Mouse (Mus musculus) CD4-positive naive resting alpha-beta T cell, adult 76 days (primary cell): ENCODE results near the gene Wdr18. TPM values are rescaled to one million over a fixed set of nuclear protein-coding genes. Genes with fewer than 3 reads are reported as not detected.

Experiments used
- total RNA-seq: library from RNA; stranded (reverse); gene quantifications from one replicate; pipeline ENCODE4 v1.2.4, GENCODE M21; 2023

Wdr18 gene
- total RNA-seq, result 61.8 TPM

DNA sequence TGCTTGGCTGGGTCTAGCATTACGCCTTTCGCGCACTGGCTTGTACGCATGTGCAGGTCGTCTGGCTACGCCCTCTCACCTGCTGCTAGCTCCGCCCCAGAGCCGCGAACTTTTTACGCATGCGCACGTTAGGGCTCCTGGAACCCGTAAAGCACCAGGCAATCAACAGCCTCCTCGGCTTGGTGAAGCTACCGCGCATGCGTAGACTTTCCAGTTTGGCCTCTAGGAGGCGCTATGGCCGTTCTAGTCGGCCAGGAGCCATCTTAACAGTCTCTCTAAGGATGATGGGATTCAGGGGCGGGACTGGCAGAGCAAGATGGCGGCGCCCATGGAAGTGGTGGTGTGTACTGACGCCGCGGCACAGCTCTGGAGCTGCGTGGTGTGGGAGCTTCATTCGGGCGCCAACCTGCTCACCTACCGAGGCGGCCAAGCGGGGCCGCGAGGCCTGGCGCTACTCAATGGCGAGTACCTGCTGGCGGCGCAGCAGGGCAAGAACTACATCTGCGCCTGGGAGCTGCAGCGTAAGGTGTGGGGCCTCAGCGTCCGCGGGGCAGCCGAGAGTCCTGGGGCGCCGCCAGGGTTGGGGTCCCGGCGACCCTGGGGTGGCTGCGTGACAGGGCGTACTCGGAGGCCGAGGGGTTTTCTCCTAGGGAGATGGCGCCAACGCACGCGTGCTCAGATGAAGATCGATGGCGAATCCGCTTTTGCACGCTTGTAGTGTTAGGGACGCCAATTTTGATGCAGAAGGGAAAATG, at the start of gene Wdr18:
Gene Wdr18 (plus strand): TSS at position 306 of the 755 bp plus-strand sequence.

GRCm38 (mm10) chr10:79910556-79910955, 49.4 kb upstream of the Wdr18 start, which contains the start of gene Gm26602:
Gene Gm26602, plus strand, starts transcription at chr10:79910856.

DNA sequence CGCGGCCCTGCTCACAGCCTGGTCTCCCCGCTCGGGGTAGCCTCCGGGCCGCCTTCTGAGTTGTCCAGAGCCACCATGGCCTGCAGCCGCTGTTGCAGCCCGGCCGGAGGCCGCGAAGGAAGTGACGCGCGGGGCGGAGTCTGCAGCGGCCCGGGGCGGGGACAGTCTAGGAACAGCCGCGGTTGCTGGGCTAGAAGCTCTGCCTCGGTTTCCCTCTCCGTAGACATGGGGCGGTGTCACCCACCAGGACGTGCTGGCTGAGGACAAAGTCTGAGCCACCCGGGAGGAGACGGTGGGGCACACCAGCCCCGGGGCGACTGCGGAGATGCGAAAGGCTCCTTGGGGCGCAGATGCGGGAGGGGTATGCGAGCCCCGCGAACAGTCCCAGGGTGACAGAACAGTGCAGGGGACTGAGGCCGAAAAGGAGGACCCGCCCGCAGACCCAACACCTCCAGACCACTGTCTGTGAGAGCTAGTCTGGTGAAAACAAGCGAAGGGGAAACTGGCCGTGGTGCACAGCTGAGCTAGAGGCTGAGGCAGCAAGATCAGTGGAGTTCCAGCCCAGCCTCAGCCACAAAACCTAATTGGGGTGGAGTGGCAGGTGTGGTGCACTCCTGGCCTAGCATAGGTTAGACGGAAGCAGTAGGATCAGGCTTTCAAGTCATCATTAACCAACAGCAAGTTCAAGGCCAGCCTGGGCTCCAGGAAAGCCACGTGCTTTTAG, 43.0 kb upstream of the Wdr18 start, which contains the start of gene Kiss1r:
Gene Kiss1r (plus strand): TSS at position 164 of the 724 bp plus-strand sequence.

GRCm38 (mm10) chr10:79920958-79921535, 38.9 kb upstream of the Wdr18 start, which contains the start of gene R3hdm4:
Gene R3hdm4, minus strand, starts transcription at chr10:79921208.

DNA sequence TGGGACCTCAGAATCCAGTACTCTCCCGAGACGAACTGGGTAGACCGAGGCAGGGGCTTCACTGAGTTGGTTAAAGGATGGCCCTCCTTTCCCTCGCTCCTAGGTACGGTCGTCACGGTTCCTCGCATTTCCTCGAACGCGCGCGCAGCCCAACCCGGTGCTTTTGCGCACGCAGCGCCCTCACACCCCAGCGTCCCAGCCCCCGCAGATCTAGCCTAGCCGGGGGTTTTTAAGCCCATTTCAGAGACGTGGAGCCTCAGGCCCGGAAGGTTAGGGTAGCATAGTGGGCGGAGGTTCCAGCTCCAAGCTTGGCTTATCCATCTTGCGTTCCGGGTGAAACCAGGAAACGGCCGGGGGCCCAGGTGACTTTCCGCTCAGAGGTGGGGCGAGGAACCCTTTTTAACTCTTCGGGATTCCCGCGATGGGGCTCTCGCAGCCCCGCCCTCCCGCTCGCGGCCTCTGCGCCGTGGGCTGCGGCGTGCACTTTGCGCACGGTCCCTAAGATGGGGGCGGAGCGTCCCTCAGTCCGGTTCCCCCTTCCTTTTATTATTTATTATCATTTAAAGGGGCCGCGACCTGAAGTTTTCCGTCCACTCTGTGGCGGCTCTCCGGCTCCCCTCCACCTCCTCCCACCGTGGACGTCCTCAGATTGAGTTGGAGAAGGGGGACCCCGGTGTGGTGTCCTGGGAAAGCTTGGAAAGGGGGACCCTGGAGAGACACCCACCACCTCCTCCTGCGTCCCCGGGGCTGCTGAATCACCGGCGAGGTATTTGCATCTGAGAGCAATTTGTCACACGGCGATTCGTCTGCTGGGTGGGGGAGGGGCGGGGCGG, 33.2 kb upstream of the Wdr18 start, which contains the start of gene Arid3a:
Gene Arid3a (plus strand): TSS at position 553 of the 833 bp plus-strand sequence.

DNA sequence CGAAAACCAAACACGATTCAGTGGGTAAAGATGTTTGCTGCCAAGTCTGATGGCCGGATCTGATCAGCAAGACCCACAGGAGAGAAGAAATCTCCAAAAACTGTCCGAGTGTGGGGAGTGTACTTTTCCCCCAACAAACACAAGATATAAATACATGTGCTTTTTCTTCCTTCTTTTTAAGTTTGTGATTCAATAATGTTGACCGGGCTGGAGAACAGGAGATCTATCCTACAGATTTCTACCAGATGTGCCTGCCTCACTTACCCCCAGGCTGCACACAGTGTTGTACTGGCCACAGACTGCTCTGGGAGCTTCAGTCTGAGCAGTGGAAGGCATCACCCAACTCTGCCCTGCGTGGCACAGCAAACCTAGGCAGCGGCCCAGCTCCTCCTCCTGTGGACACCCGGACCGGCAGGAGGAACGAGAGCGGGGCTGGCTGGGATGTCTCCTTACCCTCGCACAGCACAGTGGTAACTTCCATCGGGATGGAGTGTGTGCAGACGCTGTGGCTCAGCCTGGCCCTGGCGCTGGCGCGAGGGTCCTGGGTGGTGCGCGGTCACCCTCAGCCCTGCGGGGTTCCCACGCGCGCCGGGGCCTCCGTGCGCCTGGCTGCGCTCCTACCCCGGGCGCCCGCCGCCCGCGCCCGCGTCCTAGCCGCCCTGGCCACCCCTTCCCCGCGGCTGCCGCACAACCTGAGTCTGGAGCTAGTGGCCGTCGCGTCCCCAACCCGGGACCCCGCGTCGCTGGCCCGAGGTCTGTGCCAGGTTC, 10.6 kb downstream of the Wdr18 start, which contains the start of gene Grin3b:
Gene Grin3b (plus strand): TSS at position 301 of the 768 bp plus-strand sequence.

DNA sequence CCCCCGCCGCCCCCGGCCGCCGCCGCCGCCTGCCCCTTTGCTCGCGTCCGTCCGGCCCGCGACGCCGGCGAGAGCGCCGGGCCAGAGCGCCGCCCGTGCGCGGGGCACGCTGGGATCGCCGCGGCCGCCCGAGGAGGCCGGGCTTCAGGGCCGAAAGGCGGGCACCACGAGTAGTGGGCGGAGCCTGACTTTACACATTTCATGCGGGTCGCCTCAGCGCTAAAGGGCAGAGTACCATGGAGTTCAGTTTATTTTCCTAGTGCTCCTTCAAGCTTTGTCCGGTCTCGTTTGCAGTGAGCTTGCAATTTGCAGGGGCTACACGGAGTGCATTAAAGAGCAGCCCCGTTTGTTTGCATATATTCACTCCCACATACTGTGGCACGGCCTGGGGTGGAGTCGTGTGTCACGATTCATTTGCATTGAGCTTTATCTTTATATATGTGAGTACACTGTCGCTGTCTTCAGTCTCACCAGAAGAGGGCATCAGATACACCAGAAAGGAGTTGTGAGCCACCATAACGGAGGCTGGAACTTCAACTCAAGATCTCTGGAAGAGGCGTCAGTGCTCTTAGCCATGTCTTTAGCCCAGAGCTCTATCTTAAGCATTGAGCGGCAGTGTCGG, 24.4 kb downstream of the Wdr18 start, which contains the start of gene Tmem259:
Gene Tmem259 (minus strand): TSS at position 136 of the 622 bp plus-strand sequence.

GRCm38 (mm10) chr10:79988506-79989271, 28.7 kb downstream of the Wdr18 start, which contains the start of gene Cnn2:
Gene Cnn2, plus strand, starts transcription at chr10:79988584.

DNA sequence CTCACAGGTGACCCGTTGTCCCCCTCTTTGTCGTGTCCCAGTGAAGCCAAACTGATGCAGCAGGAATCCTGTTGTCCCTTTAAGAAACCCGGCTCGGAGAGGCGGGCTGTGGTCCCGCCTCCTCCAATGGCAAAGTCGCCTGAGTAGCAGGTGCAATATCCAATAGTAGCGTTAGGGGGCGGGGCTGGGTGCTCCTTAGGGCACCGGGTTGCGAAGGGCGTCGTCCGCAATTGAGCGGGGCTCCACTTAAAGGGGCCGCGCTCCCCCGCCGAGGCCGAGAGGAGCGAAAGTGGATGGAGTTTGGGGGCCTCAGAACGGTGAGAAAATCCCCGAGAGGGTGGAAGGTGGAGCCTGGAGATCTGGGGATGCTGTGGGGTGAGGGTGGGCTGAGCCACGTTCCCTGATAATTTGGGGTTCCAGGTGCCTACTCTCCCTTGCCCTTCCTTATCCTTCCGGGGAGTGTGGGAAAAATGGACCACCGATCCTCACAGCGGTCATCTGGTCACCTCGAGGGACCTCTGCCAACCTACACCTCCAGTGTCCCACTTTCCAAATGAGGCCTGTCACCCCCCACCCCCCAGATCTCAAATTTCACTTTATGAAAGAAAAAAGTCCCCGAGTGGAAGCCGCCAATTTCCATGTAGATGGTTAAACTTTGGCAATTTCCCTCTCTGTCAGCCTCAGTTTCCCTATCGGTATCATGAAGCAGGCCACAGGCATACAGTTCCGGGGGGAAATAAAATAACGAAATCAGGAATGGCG, 36.5 kb downstream of the Wdr18 start, which contains the start of gene Abca7:
Gene Abca7 (plus strand): TSS at position 223 of the 762 bp plus-strand sequence.

GRCm38 (mm10) chr10:80016511-80016910, 56.6 kb downstream of the Wdr18 start, which contains the start of gene Arhgap45:
Gene Arhgap45, plus strand, starts transcription at chr10:80016653.

Other genes starting within 250 kb of the Wdr18 start
- not detected for gene Hcn2, start 243.5 kb upstream of the Wdr18 start, total RNA-seq
- 48.0 TPM for gene Polrmt, start 213.6 kb upstream of the Wdr18 start, total RNA-seq
- not detected for gene Fgf22, start 205.1 kb upstream of the Wdr18 start, total RNA-seq
- gene Rnf126, start 193.2 kb upstream of the Wdr18 start, total RNA-seq, result 58.0 TPM
- gene Fstl3, start 182.9 kb upstream of the Wdr18 start, total RNA-seq, result not detected
- gene Prss57, start 169.2 kb upstream of the Wdr18 start, total RNA-seq, result not detected
- 2.8 TPM for gene Palm, start 166.6 kb upstream of the Wdr18 start, total RNA-seq
- not detected for gene Misp, start 139.2 kb upstream of the Wdr18 start, total RNA-seq
- gene Ptbp1, start 105.7 kb upstream of the Wdr18 start, total RNA-seq, result 788 TPM
- not detected for gene Prtn3, start 85.7 kb upstream of the Wdr18 start, total RNA-seq
- gene Plppr3, start 85.5 kb upstream of the Wdr18 start, total RNA-seq, result 2.3 TPM
- gene Elane, start 73.9 kb upstream of the Wdr18 start, total RNA-seq, result not detected
- gene Cfd, start 69.3 kb upstream of the Wdr18 start, total RNA-seq, result not detected
- 74.1 TPM for gene Med16, start 51.2 kb upstream of the Wdr18 start, total RNA-seq
- not detected for gene Gm26602, start 49.3 kb upstream of the Wdr18 start, total RNA-seq
- 0.47 TPM for gene Kiss1r, start 43.2 kb upstream of the Wdr18 start, total RNA-seq
- gene R3hdm4, start 38.9 kb upstream of the Wdr18 start, total RNA-seq, result 96.5 TPM
- gene Arid3a, start 33.1 kb upstream of the Wdr18 start, total RNA-seq, result 7.9 TPM
- 0.18 TPM for gene Grin3b, start 10.6 kb downstream of the Wdr18 start, total RNA-seq
- gene Tmem259, start 24.2 kb downstream of the Wdr18 start, total RNA-seq, result 154 TPM
- gene Cnn2, start 28.4 kb downstream of the Wdr18 start, total RNA-seq, result 387 TPM
- gene Abca7, start 36.3 kb downstream of the Wdr18 start, total RNA-seq, result 68.3 TPM
- 890 TPM for gene Arhgap45, start 56.5 kb downstream of the Wdr18 start, total RNA-seq
- gene Polr2e, start 79.6 kb downstream of the Wdr18 start, total RNA-seq, result 50.1 TPM
- gene Gpx4, start 87.0 kb downstream of the Wdr18 start, total RNA-seq, result 134 TPM
- gene Sbno2, start 145.4 kb downstream of the Wdr18 start, total RNA-seq, result 115 TPM
- 140 TPM for gene Stk11, start 155.7 kb downstream of the Wdr18 start, total RNA-seq
- gene Atp5d, start 178.5 kb downstream of the Wdr18 start, total RNA-seq, result 152 TPM
- 51.8 TPM for gene Cbarp, start 180.7 kb downstream of the Wdr18 start, total RNA-seq
- 88.1 TPM for gene Midn, start 188.1 kb downstream of the Wdr18 start, total RNA-seq
- gene Cirbp, start 205.8 kb downstream of the Wdr18 start, total RNA-seq, result 229 TPM
- gene 1600002K03Rik, start 212.8 kb downstream of the Wdr18 start, total RNA-seq, result 14.7 TPM
- 0.44 TPM for gene Efna2, start 219.3 kb downstream of the Wdr18 start, total RNA-seq